ENCODE assay signal across 12 mouse cellular contexts in the genomic region with DNA sequence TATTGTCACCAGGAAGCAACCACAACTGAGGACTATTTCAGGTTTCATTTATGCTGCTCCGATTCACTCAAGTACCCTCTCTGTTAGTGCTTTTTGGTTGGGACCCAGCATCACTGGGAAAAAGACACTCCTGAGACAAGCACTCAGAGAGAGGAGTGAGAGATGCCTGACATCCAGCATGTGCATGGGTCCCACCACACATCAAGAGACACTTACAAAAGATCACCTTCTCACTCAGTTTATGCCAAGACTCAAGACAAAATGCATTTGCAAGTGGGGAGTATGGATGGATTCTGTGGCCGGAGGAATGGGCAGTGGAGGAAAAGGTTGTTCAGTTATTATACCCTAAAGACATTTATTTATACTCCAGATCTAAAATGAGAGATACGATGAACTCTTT.
DNase-seq lines count a peak whose midpoint lies in the region; ATAC-seq lines count a peak whose summit lies in the region.
"Had no signal": no experiment of that assay in that cellular context is flagged by ENCODE, and none has a peak within 500 bp of the region (broad histone marks: within the 10 kb centered on the region; RNA-seq: fewer than 3 reads in every experiment).

No protein-coding gene starts in this region.

- H3K4me1 ChIP-seq in forebrain, embryonic 16.5 days (replicated peaks; ENCODE audit: control insufficient read depth, insufficient read depth, low read length) = peaks cover 23% of the 10 kb centered on the region
- H3K4me1 ChIP-seq in midbrain, embryonic 12.5 days = peaks cover 34% of the 10 kb centered on the region

- peak; percentile 28 for DNase-seq in retina, postnatal 1 day
- DNase-seq in retina, embryonic 14.5 days (ENCODE audit: low spot score) = no peak
- DNase-seq in left cerebral cortex, adult 8-10 months (ENCODE audit: low spot score in 2 of 2) = no peak
- DNase-seq in right cerebral cortex, adult 18-20 months = no peak
- no peak for DNase-seq in embryo, embryonic 10 days (ENCODE audit: low spot score)
- DNase-seq: embryo, embryonic 11 days; gastrocnemius, postnatal 10 days; right cerebral cortex, postnatal 4 days had no signal

- WGBS in forebrain, embryonic 16.5 days = 28% methylated on average over 3 of the region's 3 CpGs
- WGBS in midbrain, embryonic 12.5 days = 54% methylated on average over 3 of the region's 3 CpGs

- H3K4me3 ChIP-seq in forebrain, embryonic 16.5 days (replicated peaks; ENCODE audit: low read length) = peak overlapping the region; percentile 41
- H3K4me3 ChIP-seq in midbrain, embryonic 12.5 days = peak overlapping the region; percentile 55
- H3K4me3 ChIP-seq: limb, embryonic 10.5 days had no signal

- peak overlapping the region; percentile 53 for H3K4me2 ChIP-seq in forebrain, embryonic 16.5 days (ENCODE audit: low read length)
- peak overlapping the region; percentile 55 for H3K4me2 ChIP-seq in midbrain, embryonic 12.5 days (replicated peaks)
- H3K4me2 ChIP-seq: heart, embryonic 11.5 days had no signal

- H3K9ac ChIP-seq in forebrain, embryonic 16.5 days (replicated peaks; ENCODE audit: low read depth, low read length) = peak overlapping the region; percentile 52
- H3K9ac ChIP-seq in midbrain, embryonic 12.5 days (replicated peaks) = peak overlapping the region; percentile 72

- ATAC-seq in forebrain, embryonic 16.5 days = no peak
- ATAC-seq in midbrain, embryonic 12.5 days (ENCODE audit: low FRiP score, low read depth) = no peak

- peak overlapping the region; percentile 5; the same call in 1 of the 2 replicates for H3K27ac ChIP-seq in forebrain, embryonic 16.5 days (ENCODE audit: low read length)
- H3K27ac ChIP-seq in midbrain, embryonic 12.5 days (replicated peaks) = peak overlapping the region; percentile 93
- H3K27ac ChIP-seq: limb, embryonic 10.5 days had no signal

- H3K36me3 ChIP-seq in forebrain, embryonic 16.5 days (ENCODE audit: control insufficient read depth, insufficient read depth) = no peaks in the 10 kb centered on the region
- H3K36me3 ChIP-seq in midbrain, embryonic 12.5 days = no peaks in the 10 kb centered on the region
- H3K36me3 ChIP-seq: limb, embryonic 10.5 days had no signal

- H3K27me3 ChIP-seq in forebrain, embryonic 16.5 days (replicated peaks; ENCODE audit: control insufficient read depth, insufficient read depth, low read length) = no peaks in the 10 kb centered on the region
- peaks cover 28% of the 10 kb centered on the region for H3K27me3 ChIP-seq in midbrain, embryonic 12.5 days

- no peaks in the 10 kb centered on the region for H3K9me3 ChIP-seq in forebrain, embryonic 16.5 days (ENCODE audit: control insufficient read depth, low read length)
- no peaks in the 10 kb centered on the region for H3K9me3 ChIP-seq in midbrain, embryonic 12.5 days
- H3K9me3 ChIP-seq: limb, embryonic 10.5 days had no signal
